Comparison of ENCODE assay signal across 21 mouse cellular contexts in genomic region chr1:79698506-79698905, GRCm38 (mm10). TPM values are rescaled to one million over a fixed set of nuclear protein-coding genes. Genes with fewer than 3 reads are reported as not detected.
DNase-seq lines count a peak whose midpoint lies in the region; ATAC-seq and TF ChIP-seq lines count a peak whose summit lies in the region.
"Had no signal": no experiment of that assay in that cellular context is flagged by ENCODE, and none has a peak within 500 bp of the region (broad histone marks: within the 10 kb centered on the region; RNA-seq: fewer than 3 reads in every experiment).

No protein-coding gene starts in this region.

- no peak overlapping the region for H3K27ac ChIP-seq in heart, embryonic 10.5 days
- H3K27ac ChIP-seq in heart, embryonic 11.5 days (ENCODE audit: low read depth, low read length), result no peak overlapping the region
- no peak overlapping the region for H3K27ac ChIP-seq in kidney, embryonic 15.5 days
- no peak overlapping the region for H3K27ac ChIP-seq in layer of hippocampus, adult 2 months

- WGBS in heart, embryonic 10.5 days, result 87% methylated on average over 2 of the region's 2 CpGs
- WGBS in heart, embryonic 11.5 days (ENCODE audit: insufficient replicate concordance), result 82% methylated on average over 2 of the region's 2 CpGs
- 76% methylated on average over 2 of the region's 2 CpGs for WGBS in kidney, embryonic 15.5 days

- no peaks in the 10 kb centered on the region for H3K4me1 ChIP-seq in heart, embryonic 10.5 days
- H3K4me1 ChIP-seq in heart, embryonic 11.5 days (ENCODE audit: control insufficient read depth, insufficient read depth, low read length), result peaks cover 3% of the 10 kb centered on the region; the same call in 1 of the 2 replicates
- H3K4me1 ChIP-seq in kidney, embryonic 15.5 days, result peaks cover 11% of the 10 kb centered on the region

- H3K27me3 ChIP-seq in heart, embryonic 10.5 days (ENCODE audit: insufficient read depth, poor library complexity, severe bottlenecking), result no peaks in the 10 kb centered on the region
- no peaks in the 10 kb centered on the region for H3K27me3 ChIP-seq in heart, embryonic 11.5 days (ENCODE audit: control insufficient read depth, insufficient read depth, low read length)
- H3K27me3 ChIP-seq in kidney, embryonic 15.5 days, result no peaks in the 10 kb centered on the region
- H3K27me3 ChIP-seq: embryonic facial prominence, embryonic 13.5 days; heart, embryonic 12.5 days; hindbrain, embryonic 15.5 days had no signal

- DNase-seq in heart, embryonic 10.5 days (ENCODE audit: low spot score), result peak; percentile 59
- peak; percentile 88 for DNase-seq in 416B (ENCODE audit: low read depth)
- DNase-seq in layer of hippocampus, adult 2 months (ENCODE audit: low spot score in 2 of 2), result no peak
- DNase-seq: adrenal gland, adult 2 months; adrenal gland, postnatal 25 days; cerebellum, adult 2 months; cerebellum, postnatal 10 days; gastrocnemius, postnatal 36 days; heart, adult 18-20 months had no signal

- TF ChIP-seq CTCF in layer of hippocampus, adult 2 months (conservative IDR thresholded peaks at IDR 0.05), result no peak

- no peak overlapping the region for H3K4me3 ChIP-seq in heart, embryonic 10.5 days
- no peak overlapping the region for H3K4me3 ChIP-seq in heart, embryonic 11.5 days (ENCODE audit: low read depth, low read length)
- no peak overlapping the region for H3K4me3 ChIP-seq in kidney, embryonic 15.5 days (replicated peaks)
- no peak overlapping the region for H3K4me3 ChIP-seq in layer of hippocampus, adult 2 months
- H3K4me3 ChIP-seq: embryonic facial prominence, embryonic 13.5 days; erythroblast, embryonic 14.5 days; forebrain, embryonic 10.5 days; heart, embryonic 12.5 days; hindbrain, embryonic 15.5 days had no signal

- no peak overlapping the region for H3K4me2 ChIP-seq in heart, embryonic 11.5 days
- no peak overlapping the region for H3K4me2 ChIP-seq in kidney, embryonic 15.5 days
- H3K4me2 ChIP-seq: embryonic facial prominence, embryonic 13.5 days; heart, embryonic 12.5 days; hindbrain, embryonic 15.5 days had no signal

- no peak overlapping the region for H3K9ac ChIP-seq in heart, embryonic 11.5 days (ENCODE audit: low read depth, low read length)
- no peak overlapping the region for H3K9ac ChIP-seq in kidney, embryonic 15.5 days
- H3K9ac ChIP-seq: heart, embryonic 12.5 days; hindbrain, embryonic 15.5 days had no signal

- no peaks in the 10 kb centered on the region for H3K36me3 ChIP-seq in heart, embryonic 10.5 days
- H3K36me3 ChIP-seq in heart, embryonic 11.5 days (ENCODE audit: control insufficient read depth, insufficient read depth, low read length), result no peaks in the 10 kb centered on the region
- H3K36me3 ChIP-seq in kidney, embryonic 15.5 days, result 0 out of 2 replicates have a peak, but pooled peaks cover 3% of the 10 kb centered on the region
- H3K36me3 ChIP-seq: embryonic facial prominence, embryonic 13.5 days; forebrain, embryonic 10.5 days had no signal

- H3K9me3 ChIP-seq in heart, embryonic 10.5 days, result no peaks in the 10 kb centered on the region
- no peaks in the 10 kb centered on the region for H3K9me3 ChIP-seq in heart, embryonic 11.5 days (replicated peaks; ENCODE audit: control insufficient read depth, low read length)
- H3K9me3 ChIP-seq in kidney, embryonic 15.5 days (replicated peaks), result no peaks in the 10 kb centered on the region
- H3K9me3 ChIP-seq: embryonic facial prominence, embryonic 13.5 days; forebrain, embryonic 10.5 days; heart, embryonic 12.5 days; hindbrain, embryonic 15.5 days had no signal

- ATAC-seq in heart, embryonic 11.5 days (replicated peaks; ENCODE audit: insufficient number of reproducible peaks, low FRiP score, low TSS enrichment), result no peak
- peak; percentile 50 to 58 for ATAC-seq in hematopoietic stem cell, adult 5-6 weeks (replicated peaks in 1 of 2; ENCODE audit: insufficient read depth in 1 of 2, low FRiP score in 2 of 2, low TSS enrichment in 1 of 2, low read depth in 1 of 2, poor library complexity in 2 of 2, severe bottlenecking in 2 of 2)
- peak; percentile 67 for ATAC-seq in megakaryocyte-erythroid progenitor cell, adult 5-6 weeks (replicated peaks; ENCODE audit: low FRiP score, low TSS enrichment, poor library complexity, severe bottlenecking)
- no peak for ATAC-seq in cerebellum, adult (ENCODE audit: insufficient number of reproducible peaks, low FRiP score, low TSS enrichment)
- no peak for ATAC-seq in kidney, embryonic 15.5 days (replicated peaks; ENCODE audit: low FRiP score)
- ATAC-seq: forebrain, embryonic 14.5 days had no signal

RNA-seq across cellular contexts. Expression of gene Ap1s3, which starts 26.7 kb away (rescaled TPM):
- polyA plus RNA-seq in heart, embryonic 10.5 days (2016; fragmentation: Nextera tagmentation; extraction: Ambion mirVana), result 0.21 and 0.28 TPM in 2 replicates
- polyA plus RNA-seq in heart, embryonic 11.5 days (2014; fragmentation: Nextera tagmentation; extraction: Ambion mirVana), result 0.08 and 0.30 TPM in 2 replicates
- 9.7 and 30.6 TPM in 2 replicates for total RNA-seq in hematopoietic stem cell, adult 5-6 weeks (2017)
- total RNA-seq in megakaryocyte-erythroid progenitor cell, adult 5-6 weeks (2014; fragmentation: Nextera tagmentation), result 8.4 and 14.0 TPM in 2 replicates
- total RNA-seq in megakaryocyte-erythroid progenitor cell, adult 5-6 weeks (2017), result 3.1 and 3.6 TPM in 2 replicates
- polyA plus RNA-seq in kidney, embryonic 15.5 days (2015; fragmentation: Nextera tagmentation; extraction: Ambion mirVana), result 1.1 and 1.3 TPM in 2 replicates
- 1 to 10 TPM; 2.0 to 3.3 TPM for total RNA-seq in layer of hippocampus, adult 2 months (2021)
- total RNA-seq: gastrocnemius, adult 8-10 months; gastrocnemius, postnatal 36 days had no signal

Comparison
In these comparisons a context has a peak if more than half of its experiments do, and no peak if none do; other contexts are left out.
1. DNase-seq: peak in heart, embryonic 10.5 days (single experiment) and 416B (single experiment); none in layer of hippocampus, adult 2 months (0 of 2).
2. ATAC-seq: peak in hematopoietic stem cell, adult 5-6 weeks (2 of 2) and megakaryocyte-erythroid progenitor cell, adult 5-6 weeks (single experiment); none in heart, embryonic 11.5 days (single experiment), cerebellum, adult (single experiment) and kidney, embryonic 15.5 days (single experiment).